Mouse (Mus musculus): ENCODE results near the gene Olfr1395.
A peak's percentile ranks its signal among the peaks of the same experiment; 100 is the strongest.
"Not testable (repeated sequence)": the region's sequence is repeated elsewhere in the genome, so short reads cannot be mapped to it uniquely, and the experiment has no call there.

Gene Olfr1395

GRCm38 (mm10) chr11:49176047-49176779 lies 34.1 kb downstream of the Olfr1395 start:
- not testable (repeated sequence) for DNase-seq

- DNase-seq = no peak
Observed at GRCm38 (mm10) chr11:49183172-49183571, 41.1 kb downstream of the Olfr1395 start.

DNA sequence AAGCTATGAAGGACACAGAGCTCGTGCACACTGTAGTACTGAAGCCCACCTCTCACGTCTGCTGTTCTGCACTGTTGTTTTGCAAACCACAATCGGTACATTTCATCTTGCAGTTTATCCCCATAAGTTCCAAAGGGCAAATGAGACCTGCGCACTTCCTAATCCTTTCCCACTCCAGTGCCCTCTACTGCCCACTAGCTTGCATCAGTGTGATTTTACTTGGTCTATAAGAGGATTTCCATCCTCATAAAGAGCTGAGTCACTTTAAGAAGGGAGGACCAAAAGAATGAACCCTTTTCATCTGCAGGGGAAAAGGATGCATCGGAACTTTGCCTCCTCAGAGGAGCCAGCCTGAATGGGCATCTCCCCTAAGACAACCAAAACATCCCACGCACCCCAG lies 44.4 kb downstream of the Olfr1395 start:
- no peak for DNase-seq

DNA sequence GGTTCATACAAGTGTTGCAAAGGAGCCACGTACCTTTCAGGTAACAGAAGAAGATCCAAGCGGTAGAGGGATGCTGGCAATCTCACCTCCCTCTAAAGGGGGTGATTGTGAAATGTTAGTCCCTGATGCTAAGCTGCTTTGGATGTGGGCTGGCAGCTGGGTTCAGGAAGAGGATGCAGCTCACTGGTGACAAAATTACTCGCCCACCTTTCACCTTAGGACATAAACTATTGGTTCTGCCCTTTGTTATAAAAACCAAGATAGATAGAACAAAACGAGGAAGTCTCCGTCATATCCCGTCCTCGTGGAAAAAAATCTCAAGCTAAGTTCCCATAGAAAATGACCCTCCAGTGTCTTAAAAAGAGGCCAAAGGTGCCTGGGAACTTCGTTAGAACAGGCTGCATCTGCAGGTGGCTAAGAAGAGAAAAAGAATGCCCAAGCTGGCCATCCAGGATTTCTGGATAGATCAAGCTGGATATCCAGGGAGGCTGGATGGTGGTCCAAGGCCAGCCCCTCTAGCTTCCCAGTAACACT lies 44.9 kb downstream of the Olfr1395 start, which contains the start of gene Btnl9:
TSS of gene Btnl9 (minus strand) at position 205 of the 534 bp plus-strand sequence.
- DNase-seq = no peak

- no peak for DNase-seq
Observed at GRCm38 (mm10) chr11:49187701-49188100, 45.6 kb downstream of the Olfr1395 start.

GRCm38 (mm10) chr11:49189737-49190136 lies 47.7 kb downstream of the Olfr1395 start:
- peak; percentile 19 for DNase-seq

DNA sequence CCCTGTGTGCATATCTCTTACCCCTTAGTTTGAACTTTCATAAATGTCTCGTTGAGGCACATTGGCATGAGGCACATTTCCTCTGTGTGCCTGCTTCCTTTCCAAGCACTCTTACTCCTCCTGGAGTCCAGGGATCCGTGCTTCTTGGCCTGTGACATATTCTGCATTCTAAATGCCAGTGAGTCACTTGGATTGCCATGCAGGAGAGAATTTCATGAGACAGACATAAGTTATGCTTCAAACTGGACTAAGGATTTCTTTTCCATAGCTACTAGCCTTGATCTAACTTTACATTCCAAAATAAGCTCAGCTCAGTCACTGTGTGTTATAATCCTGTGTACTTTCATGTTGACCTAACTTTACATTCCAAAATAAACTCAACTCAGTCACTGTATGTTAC lies 49.0 kb downstream of the Olfr1395 start:
- no peak for DNase-seq

DNA sequence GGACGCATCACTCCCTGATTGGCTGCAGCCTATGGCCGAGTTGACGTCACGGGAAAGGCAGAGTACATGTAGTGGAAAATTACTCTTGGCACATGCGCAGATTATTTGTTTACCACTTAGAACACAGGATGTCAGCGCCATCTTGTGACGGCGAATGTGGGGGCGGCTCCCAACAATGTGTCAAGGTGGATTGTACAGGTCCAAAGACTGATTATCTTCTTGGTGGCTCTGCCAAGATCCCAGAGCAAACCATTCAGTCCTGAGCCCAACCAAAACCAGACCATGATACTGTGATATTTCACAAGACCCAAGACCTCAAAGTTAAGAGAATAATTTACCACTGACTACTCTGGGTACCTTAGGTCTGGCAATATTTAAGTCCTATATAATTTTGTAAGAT lies 52.7 kb downstream of the Olfr1395 start:
- not testable (repeated sequence) for DNase-seq

DNA sequence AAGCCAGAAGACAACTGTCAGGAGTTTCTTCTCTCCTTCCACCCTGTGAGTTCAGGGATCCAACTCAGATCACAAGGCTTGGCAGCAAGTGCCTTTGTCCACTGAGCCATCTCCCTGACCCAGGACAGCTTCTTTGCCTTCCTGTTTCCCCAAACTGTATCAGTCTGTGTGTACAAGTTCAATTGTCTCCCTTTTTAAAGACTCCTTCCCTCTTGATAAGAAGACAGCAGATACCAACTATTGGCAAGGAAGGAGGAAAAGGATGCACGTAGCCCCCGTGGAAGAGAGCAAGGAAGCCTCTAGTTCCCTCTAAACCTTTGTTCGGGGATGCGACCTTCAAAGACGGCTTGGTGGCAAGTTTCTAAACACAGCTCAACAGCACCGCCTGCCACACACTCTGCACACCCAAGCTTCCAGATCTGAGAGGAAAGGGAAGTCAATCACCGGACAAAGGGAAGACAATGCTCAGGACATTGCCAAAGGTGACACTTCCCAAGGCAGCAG lies 53.8 kb downstream of the Olfr1395 start:
- no peak for DNase-seq
